Mouse (Mus musculus) limb, embryonic 10.5 days (tissue): Measurements from ENCODE around the gene Dcaf8. TPM values are rescaled to one million over a fixed set of nuclear protein-coding genes. Genes with fewer than 3 reads are reported as not detected.
"Not testable (repeated sequence)": the region's sequence is repeated elsewhere in the genome, so short reads cannot be mapped to it uniquely, and the experiment has no call there.

Source experiments
- DNase-seq: peaks from one replicate; pipeline ENCODE4 v3.0.0-alpha.2; 2017; ENCODE audit warnings: low spot score
- H3K27ac ChIP-seq: fragments of 300-500 bp; sonication (generic); 2 replicates; pipeline ENCODE4 v1.5.1; 2016; ENCODE audit warnings: mild to moderate bottlenecking
- H3K27me3 ChIP-seq: fragments of 300-500 bp; sonication (generic); 2 replicates; pipeline ENCODE4 v1.6.1; 2016; ENCODE audit warnings: low read depth, mild to moderate bottlenecking; ENCODE audit not compliant: poor library complexity, severe bottlenecking
- H3K36me3 ChIP-seq: fragments of 300-500 bp; sonication (generic); 2 replicates; pipeline ENCODE4 v1.6.1; 2016; ENCODE audit warnings: mild to moderate bottlenecking, moderate library complexity
- H3K4me1 ChIP-seq: fragments of 300-500 bp; sonication (generic); 2 replicates; pipeline ENCODE4 v1.6.1; 2016
- H3K4me3 ChIP-seq: fragments of 300-500 bp; sonication (generic); 2 replicates; pipeline ENCODE4 v1.5.1; 2016; ENCODE audit warnings: mild to moderate bottlenecking, moderate library complexity
- H3K9me3 ChIP-seq: fragments of 300-500 bp; sonication (generic); replicated peaks from 2 replicates; pipeline ENCODE4 v1.6.1; 2016; ENCODE audit warnings: mild to moderate bottlenecking
- WGBS: fragments of 180-500 bp; shearing (Covaris S2); methylation state at CpG from one replicate; pipeline ENCODE4 v1.1.7; 2016; 5-methylcytosine and 5-hydroxymethylcytosine counted together
- polyA plus RNA-seq: library from polyadenylated mRNA; unstranded; fragments of >200 nt; fragmentation: Nextera tagmentation; extraction: Ambion mirVana; gene quantifications from 2 replicates; pipeline ENCODE4 v1.2.1, GENCODE M21; 2016

The Dcaf8 gene
- polyA plus RNA-seq, 1 experiment from 2014 or later, result 156 TPM

GRCm38 (mm10) chr1:172217148-172217547 lies 69.3 kb downstream of the Dcaf8 start:
- Histone ChIP-seq H3K4me1 (peaks cover 60% of the 10 kb centered on the region), H3K4me3 (peak overlapping the region; percentile 42), H3K9me3 (no peaks in the 10 kb centered on the region), H3K27me3 (no peaks in the 10 kb centered on the region), H3K36me3 (no peaks in the 10 kb centered on the region), H3K27ac (peak overlapping the region; percentile 91)
- 0% methylated on average over 5 of the region's 5 CpGs for WGBS
- DNase-seq, result peak; percentile 97

DNA sequence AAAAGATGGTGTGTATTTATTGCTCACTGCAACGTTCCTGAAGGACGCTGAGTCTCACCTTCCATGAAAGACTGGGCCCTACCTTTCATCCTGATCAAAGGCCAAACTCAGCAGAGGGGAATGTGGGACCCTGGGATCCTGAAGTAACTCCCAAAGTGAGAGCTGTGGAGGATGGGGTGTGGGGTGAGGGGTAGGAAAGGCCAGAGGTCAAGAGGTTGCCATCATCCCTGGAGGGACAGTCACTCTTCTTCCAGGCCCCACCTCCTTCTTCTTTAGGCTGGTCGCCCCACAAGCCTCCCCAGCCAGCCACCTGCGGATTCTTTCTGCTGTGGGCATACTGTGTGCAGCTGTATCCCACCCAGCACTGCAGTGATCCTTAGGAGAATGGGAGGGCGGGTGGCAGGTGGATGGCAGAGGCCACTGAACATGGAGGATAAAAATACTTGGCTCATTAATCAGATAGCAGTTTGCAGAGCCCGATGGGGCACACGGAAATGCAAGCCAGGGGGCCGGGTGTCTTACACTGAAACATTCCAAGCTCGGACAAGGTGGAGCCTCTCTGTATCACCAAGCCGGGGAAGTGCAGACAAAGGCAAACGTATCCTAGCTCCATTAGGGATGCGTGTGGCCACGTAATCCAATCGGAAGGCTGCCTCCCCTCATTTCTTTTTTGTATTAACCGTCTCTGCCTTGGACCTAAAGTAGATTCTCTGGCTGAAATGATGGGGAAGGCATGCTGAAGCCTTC lies 70.5 kb downstream of the Dcaf8 start:
- WGBS, result 65% methylated on average over 15 of the region's 15 CpGs
- H3K27me3 ChIP-seq, result no peaks in the 10 kb centered on the region
- no peaks in the 10 kb centered on the region for H3K36me3 ChIP-seq
- no peak overlapping the region for H3K4me3 ChIP-seq
- DNase-seq, result no peak
- H3K27ac ChIP-seq, result peak overlapping the region; percentile 47
- H3K9me3 ChIP-seq, result no peaks in the 10 kb centered on the region
- H3K4me1 ChIP-seq, result peaks cover 57% of the 10 kb centered on the region

DNA sequence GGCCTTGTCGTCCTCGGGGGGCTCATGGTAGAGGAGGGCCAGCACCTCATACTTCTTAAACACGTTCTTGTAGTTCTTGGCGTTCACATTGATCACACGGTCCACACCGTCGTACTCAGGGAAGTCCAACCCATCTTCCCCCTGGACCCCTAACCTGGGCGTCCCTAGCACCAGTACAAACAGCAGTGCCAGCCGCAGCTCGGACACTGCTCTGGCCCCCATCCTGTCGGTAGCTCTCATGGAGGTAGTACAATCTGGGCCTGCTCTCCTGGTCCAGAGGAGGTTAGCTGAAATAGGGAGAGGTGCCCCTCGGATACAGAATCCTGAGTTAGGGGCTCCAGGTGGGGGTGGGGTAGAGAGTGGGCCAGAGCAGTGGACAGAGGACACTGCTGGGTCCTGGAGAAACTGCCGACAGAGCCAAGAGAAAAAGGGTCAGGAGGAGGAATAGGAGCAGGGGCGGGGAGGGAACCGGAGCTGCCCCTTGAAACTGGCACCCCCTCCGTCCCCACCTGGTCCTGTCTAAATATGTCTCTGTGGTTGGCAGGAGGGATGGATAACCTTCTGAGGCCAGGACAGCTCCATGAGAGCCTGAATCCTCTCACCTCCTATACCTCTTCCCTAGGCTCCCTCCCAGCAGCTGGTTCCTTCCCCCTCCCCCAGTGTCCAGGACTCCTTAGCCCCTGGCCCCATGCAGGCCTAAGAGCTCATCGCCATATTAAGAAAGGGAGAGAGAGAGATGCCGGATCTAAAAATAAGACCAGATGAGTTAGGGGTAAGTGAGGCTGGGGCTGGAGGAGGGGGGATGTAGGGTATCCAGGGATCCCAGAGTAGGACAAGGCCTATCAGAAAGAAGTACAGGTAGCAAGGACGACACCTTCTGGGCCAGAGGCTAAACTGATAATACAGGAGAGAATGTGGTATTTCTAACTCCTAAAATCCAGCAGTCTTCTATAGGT lies 71.8 kb downstream of the Dcaf8 start, which contains the start of gene Casq1:
TSS of gene Casq1 (minus strand) at position 418 of the 956 bp plus-strand sequence.
- DNase-seq, result no peak
- H3K4me3 ChIP-seq, result no peak within 1 kb of the TSS
- 82% methylated on average over 19 of the region's 19 CpGs for WGBS
- peak within 1 kb of the TSS; percentile 83 for H3K27ac ChIP-seq
- peaks cover 51% of the 10 kb centered on the region for H3K4me1 ChIP-seq
- H3K36me3 ChIP-seq, result no peaks in the 10 kb centered on the region
- no peaks in the 10 kb centered on the region for H3K27me3 ChIP-seq
- H3K9me3 ChIP-seq, result no peaks in the 10 kb centered on the region

DNA sequence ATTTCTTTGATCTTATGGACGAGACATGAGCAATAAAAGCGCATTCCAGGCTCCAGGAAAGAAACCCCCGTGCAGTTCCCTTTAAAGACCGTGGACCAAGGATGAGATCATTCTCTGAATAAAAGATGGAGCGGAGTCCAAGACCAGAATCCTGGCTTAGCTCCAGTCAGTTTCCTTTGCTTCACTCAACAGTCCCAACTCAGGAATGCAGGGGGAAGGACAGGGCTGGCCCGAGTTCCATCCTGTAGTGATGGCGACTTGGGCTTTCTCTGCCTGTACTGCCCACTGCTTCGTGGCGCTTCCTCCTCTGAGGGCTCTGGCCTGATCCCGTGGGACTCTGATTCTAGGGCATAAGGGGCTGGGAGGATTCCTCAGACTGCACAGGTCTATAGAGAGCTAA lies 72.5 kb downstream of the Dcaf8 start:
- Histone ChIP-seq H3K27ac (peak overlapping the region; percentile 83), H3K9me3 (no peaks in the 10 kb centered on the region), H3K27me3 (no peaks in the 10 kb centered on the region), H3K4me1 (peaks cover 51% of the 10 kb centered on the region), H3K4me3 (no peak overlapping the region), H3K36me3 (no peaks in the 10 kb centered on the region)
- WGBS, result 59% methylated on average over 10 of the region's 10 CpGs
- no peak for DNase-seq

- H3K36me3 ChIP-seq, result no peaks in the 10 kb centered on the region
- WGBS, result 29% methylated on average over 11 of the region's 11 CpGs
- H3K4me3 ChIP-seq, result no peak overlapping the region
- no peaks in the 10 kb centered on the region for H3K9me3 ChIP-seq
- H3K27ac ChIP-seq, result peak overlapping the region; percentile 83
- DNase-seq, result peak; percentile 58
- H3K27me3 ChIP-seq, result no peaks in the 10 kb centered on the region
- peaks cover 51% of the 10 kb centered on the region for H3K4me1 ChIP-seq
Observed at GRCm38 (mm10) chr1:172221297-172222063, 73.6 kb downstream of the Dcaf8 start.

DNA sequence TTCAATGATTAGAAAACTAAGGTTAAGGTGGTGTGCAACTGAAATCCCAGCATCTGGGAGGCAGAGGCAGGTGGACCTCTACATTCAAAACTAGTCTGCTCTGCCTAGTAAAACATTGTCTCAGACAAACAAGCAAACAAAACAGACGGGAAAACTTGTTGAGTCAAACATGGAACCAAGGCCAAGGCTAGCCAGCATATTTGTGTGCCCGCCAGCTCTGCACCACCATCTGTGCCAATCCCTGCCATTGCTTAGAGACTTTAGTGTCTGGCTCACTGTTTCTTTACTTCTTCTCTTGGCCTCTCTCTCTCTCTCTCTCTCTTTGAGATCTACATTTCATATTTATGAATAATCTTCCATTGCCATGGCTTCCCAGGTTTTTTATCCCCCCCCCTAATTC lies 80.3 kb downstream of the Dcaf8 start:
- Histone ChIP-seq H3K9me3 (no peaks in the 10 kb centered on the region), H3K4me3 (no peak overlapping the region), H3K4me1 (no peaks in the 10 kb centered on the region), H3K27ac (no peak overlapping the region), H3K36me3 (no peaks in the 10 kb centered on the region), H3K27me3 (no peaks in the 10 kb centered on the region)
- no peak for DNase-seq
- 91% methylated on average over 2 of the region's 2 CpGs for WGBS

DNA sequence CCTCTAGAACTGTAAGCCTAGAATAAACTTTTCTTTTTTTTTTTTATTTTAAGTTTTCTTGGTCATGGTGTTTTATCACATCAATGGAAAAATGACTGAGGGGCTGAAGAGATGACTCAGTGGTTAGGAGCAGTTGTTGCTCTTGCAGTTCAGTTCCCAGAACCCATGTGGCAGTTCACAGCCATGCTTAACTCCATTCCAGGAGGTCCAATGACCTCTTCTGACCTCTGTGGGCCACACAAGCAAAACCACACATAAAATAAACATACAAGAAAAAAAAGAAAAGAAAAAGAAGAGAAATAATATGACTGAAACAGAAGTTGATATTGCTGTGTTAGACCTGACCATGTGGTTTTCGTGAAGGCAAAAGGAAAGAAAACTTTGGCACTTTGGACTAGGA lies 81.3 kb downstream of the Dcaf8 start:
- no peaks in the 10 kb centered on the region for H3K36me3 ChIP-seq
- WGBS, result 91% methylated on average over 1 of the region's 1 CpGs
- DNase-seq, result no peak
- H3K27me3 ChIP-seq, result no peaks in the 10 kb centered on the region
- no peaks in the 10 kb centered on the region for H3K9me3 ChIP-seq
- H3K4me1 ChIP-seq, result no peaks in the 10 kb centered on the region
- no peak overlapping the region for H3K4me3 ChIP-seq
- H3K27ac ChIP-seq, result no peak overlapping the region

DNA sequence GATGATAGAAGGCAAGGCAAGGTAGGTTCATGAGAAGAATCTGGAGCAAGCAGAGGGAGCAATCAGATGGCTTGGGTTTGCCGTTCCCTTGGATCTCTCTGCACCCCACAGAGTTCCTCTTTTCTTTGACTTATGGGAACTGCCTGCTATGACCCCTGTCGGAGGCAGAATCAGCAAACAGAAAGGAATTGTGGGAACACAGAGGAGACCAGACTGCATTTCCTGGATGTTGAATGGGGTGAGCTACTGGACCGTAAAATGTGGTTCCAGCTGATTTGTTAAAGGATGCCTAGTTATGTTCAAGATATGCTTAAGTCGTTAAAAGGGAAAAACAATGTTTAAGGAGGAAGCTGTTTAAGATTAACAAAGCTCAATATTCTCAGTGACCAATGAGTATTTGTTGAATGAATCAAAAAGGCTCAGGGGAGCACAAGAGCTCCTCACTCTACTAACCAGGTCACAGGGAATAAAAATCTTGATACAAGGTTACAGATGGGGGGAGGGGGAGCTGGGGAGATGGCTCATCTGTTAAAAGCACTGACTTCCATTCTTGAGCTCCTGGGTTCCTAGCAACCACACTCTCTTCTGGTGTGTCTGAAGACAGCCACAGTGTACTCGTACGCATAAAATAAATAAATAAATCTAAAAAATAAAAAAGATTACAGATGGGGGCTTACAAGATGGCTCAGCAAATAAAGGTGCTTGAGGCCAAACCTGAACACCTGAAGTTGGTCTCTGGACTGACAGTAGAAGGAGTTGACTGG lies 93.2 kb downstream of the Dcaf8 start:
- no peak overlapping the region for H3K4me3 ChIP-seq
- no peaks in the 10 kb centered on the region for H3K9me3 ChIP-seq
- H3K27me3 ChIP-seq, result peaks cover 39% of the 10 kb centered on the region
- 82% methylated on average over 6 of the region's 6 CpGs for WGBS
- no peak overlapping the region for H3K27ac ChIP-seq
- DNase-seq, result no peak
- H3K36me3 ChIP-seq, result no peaks in the 10 kb centered on the region
- peaks cover 12% of the 10 kb centered on the region; the same call in 1 of the 2 replicates for H3K4me1 ChIP-seq

DNA sequence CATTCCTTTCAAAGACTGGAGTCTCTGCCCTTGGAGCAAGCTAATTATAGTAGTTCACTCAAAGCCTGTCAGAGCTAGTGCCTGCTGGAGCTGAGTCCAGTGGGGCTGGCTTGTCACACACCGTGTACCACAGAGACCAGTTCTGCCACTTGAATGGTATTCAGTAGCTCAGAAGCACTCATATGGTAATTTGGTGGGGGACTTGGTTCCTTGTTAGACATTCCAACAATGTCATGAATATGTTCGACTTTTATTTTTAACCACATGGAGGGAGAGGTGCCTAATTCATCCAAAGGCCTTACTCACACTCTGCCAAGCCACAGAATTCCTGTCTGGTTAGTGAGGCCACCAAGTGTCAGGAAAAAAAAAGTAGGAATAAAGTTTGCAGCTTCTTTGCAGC lies 94.5 kb downstream of the Dcaf8 start:
- no peak overlapping the region for H3K27ac ChIP-seq
- H3K9me3 ChIP-seq, result no peaks in the 10 kb centered on the region
- peaks cover 13% of the 10 kb centered on the region; the same call in 1 of the 2 replicates for H3K4me1 ChIP-seq
- WGBS, result 69% methylated on average over 2 of the region's 2 CpGs
- DNase-seq, result no peak
- H3K27me3 ChIP-seq, result peaks cover 45% of the 10 kb centered on the region
- no peak overlapping the region for H3K4me3 ChIP-seq
- no peaks in the 10 kb centered on the region for H3K36me3 ChIP-seq

- DNase-seq, result peak; percentile 46
- no peak overlapping the region for H3K27ac ChIP-seq
- H3K27me3 ChIP-seq, result peaks cover 45% of the 10 kb centered on the region
- 25% methylated on average over 16 of the region's 16 CpGs for WGBS
- H3K4me1 ChIP-seq, result peaks cover 17% of the 10 kb centered on the region; the same call in 1 of the 2 replicates
- H3K36me3 ChIP-seq, result no peaks in the 10 kb centered on the region
- no peaks in the 10 kb centered on the region for H3K9me3 ChIP-seq
- H3K4me3 ChIP-seq, result peak overlapping the region; percentile 27
Observed at GRCm38 (mm10) chr1:172243547-172244205, 95.8 kb downstream of the Dcaf8 start.

GRCm38 (mm10) chr1:172244645-172245044 lies 96.8 kb downstream of the Dcaf8 start:
- H3K9me3 ChIP-seq, H3K27ac ChIP-seq, H3K36me3 ChIP-seq, DNase-seq: not testable (repeated sequence)
- Histone ChIP-seq H3K4me3 (peak overlapping the region; percentile 27), H3K27me3 (peaks cover 45% of the 10 kb centered on the region), H3K4me1 (peaks cover 17% of the 10 kb centered on the region; the same call in 1 of the 2 replicates)
- WGBS, result 29% methylated on average over 23 of the region's 23 CpGs
